Mouse (Mus musculus): ENCODE measurements at regions not wholly inside any gene's neighbourhood (a gene's known extent, or its start where the extent isn't known, plus 50 kb on each side); places are given as distances from the start of the nearest gene placed in this dataset.

- Histone ChIP-seq H3K27ac (ENCODE audit: low read depth) (no peak overlapping the region), H3K9ac (ENCODE audit: low read length) (no peak overlapping the region), H3K36me3 (ENCODE audit: control insufficient read depth, insufficient read depth, low read length) (no peaks in the 10 kb centered on the region), H3K27me3 (replicated peaks; ENCODE audit: control insufficient read depth, insufficient read depth, low read length) (no peaks in the 10 kb centered on the region), H3K4me1 (replicated peaks; ENCODE audit: control insufficient read depth, insufficient read depth, low read length) (no peaks in the 10 kb centered on the region), H3K4me2 (ENCODE audit: low read length) (no peak overlapping the region), H3K4me3 (ENCODE audit: low read depth, low read length) (no peak overlapping the region), H3K9me3 (ENCODE audit: control insufficient read depth, low read length) (no peaks in the 10 kb centered on the region)
- ATAC-seq (replicated peaks; ENCODE audit: low FRiP score, low TSS enrichment, low read depth) = no peak
- DNase-seq (ENCODE audit: low spot score) = no peak
- 74% methylated on average over 11 of the region's 11 CpGs for WGBS
Measured at GRCm38 (mm10) chr5:102373972-102374755, 107.0 kb upstream of the Arhgap24 start.

GRCm38 (mm10) chr5:102375339-102375738 lies 105.9 kb upstream of the Arhgap24 start:
- H3K36me3 ChIP-seq (ENCODE audit: control insufficient read depth, insufficient read depth, low read length) = no peaks in the 10 kb centered on the region
- 77% methylated on average over 2 of the region's 2 CpGs for WGBS
- DNase-seq (ENCODE audit: low spot score) (no peak), ATAC-seq (replicated peaks; ENCODE audit: low FRiP score, low TSS enrichment, low read depth) (no peak)
- H3K4me3 ChIP-seq (ENCODE audit: low read depth, low read length) = no peak overlapping the region
- H3K27ac ChIP-seq (ENCODE audit: low read depth) = no peak overlapping the region
- no peaks in the 10 kb centered on the region for H3K4me1 ChIP-seq (replicated peaks; ENCODE audit: control insufficient read depth, insufficient read depth, low read length)
- no peak overlapping the region for H3K4me2 ChIP-seq (ENCODE audit: low read length)
- no peak overlapping the region for H3K9ac ChIP-seq (ENCODE audit: low read length)
- H3K27me3 ChIP-seq (replicated peaks; ENCODE audit: control insufficient read depth, insufficient read depth, low read length) = no peaks in the 10 kb centered on the region
- no peaks in the 10 kb centered on the region for H3K9me3 ChIP-seq (ENCODE audit: control insufficient read depth, low read length)

GRCm38 (mm10) chr5:102393941-102394340 lies 87.2 kb upstream of the Arhgap24 start:
- H3K36me3 ChIP-seq (ENCODE audit: control insufficient read depth, insufficient read depth, low read length) = no peaks in the 10 kb centered on the region

GRCm38 (mm10) chr5:102395608-102396146 lies 85.5 kb upstream of the Arhgap24 start:
- 41% methylated on average over 11 of the region's 11 CpGs for WGBS
- no peak for DNase-seq (ENCODE audit: low spot score)
- no peak overlapping the region for H3K27ac ChIP-seq (ENCODE audit: low read depth)

More at GRCm38 (mm10) chr5:102393941-102394340, 87.2 kb upstream of the Arhgap24 start:
- no peak overlapping the region for H3K4me2 ChIP-seq (ENCODE audit: low read length)
- DNase-seq (ENCODE audit: low spot score) = no peak
- H3K9me3 ChIP-seq (ENCODE audit: control insufficient read depth, low read length) = no peaks in the 10 kb centered on the region
- no peak overlapping the region for H3K4me3 ChIP-seq (ENCODE audit: low read depth, low read length)
- 83% methylated on average over 3 of the region's 3 CpGs for WGBS
- no peak for ATAC-seq (replicated peaks; ENCODE audit: low FRiP score, low TSS enrichment, low read depth)
- no peaks in the 10 kb centered on the region for H3K4me1 ChIP-seq (replicated peaks; ENCODE audit: control insufficient read depth, insufficient read depth, low read length)
- no peak overlapping the region for H3K9ac ChIP-seq (ENCODE audit: low read length)
- no peak overlapping the region for H3K27ac ChIP-seq (ENCODE audit: low read depth)
- H3K27me3 ChIP-seq (replicated peaks; ENCODE audit: control insufficient read depth, insufficient read depth, low read length) = no peaks in the 10 kb centered on the region

GRCm38 (mm10) chr5:102399006-102399405 lies 82.2 kb upstream of the Arhgap24 start:
- no peak overlapping the region for H3K27ac ChIP-seq (ENCODE audit: low read depth)
- no peak for DNase-seq (ENCODE audit: low spot score)
- H3K4me2 ChIP-seq (ENCODE audit: low read length) = no peak overlapping the region
- H3K4me3 ChIP-seq (ENCODE audit: low read depth, low read length) = no peak overlapping the region
- H3K4me1 ChIP-seq (replicated peaks; ENCODE audit: control insufficient read depth, insufficient read depth, low read length) = no peaks in the 10 kb centered on the region
- no peak overlapping the region for H3K9ac ChIP-seq (ENCODE audit: low read length)
- ATAC-seq (replicated peaks; ENCODE audit: low FRiP score, low TSS enrichment, low read depth) = no peak
- WGBS = 81% methylated on average over 4 of the region's 4 CpGs
- no peaks in the 10 kb centered on the region for H3K9me3 ChIP-seq (ENCODE audit: control insufficient read depth, low read length)
- H3K27me3 ChIP-seq (replicated peaks; ENCODE audit: control insufficient read depth, insufficient read depth, low read length) = no peaks in the 10 kb centered on the region
- no peaks in the 10 kb centered on the region for H3K36me3 ChIP-seq (ENCODE audit: control insufficient read depth, insufficient read depth, low read length)

More at GRCm38 (mm10) chr5:102395608-102396146, 85.5 kb upstream of the Arhgap24 start:
- Histone ChIP-seq H3K9me3 (ENCODE audit: control insufficient read depth, low read length) (no peaks in the 10 kb centered on the region), H3K27me3 (replicated peaks; ENCODE audit: control insufficient read depth, insufficient read depth, low read length) (no peaks in the 10 kb centered on the region), H3K4me2 (ENCODE audit: low read length) (no peak overlapping the region), H3K4me1 (replicated peaks; ENCODE audit: control insufficient read depth, insufficient read depth, low read length) (no peaks in the 10 kb centered on the region), H3K36me3 (ENCODE audit: control insufficient read depth, insufficient read depth, low read length) (no peaks in the 10 kb centered on the region), H3K4me3 (ENCODE audit: low read depth, low read length) (no peak overlapping the region), H3K9ac (ENCODE audit: low read length) (no peak overlapping the region)
- no peak for ATAC-seq (replicated peaks; ENCODE audit: low FRiP score, low TSS enrichment, low read depth)

- Histone ChIP-seq H3K27ac (ENCODE audit: low read depth) (no peak overlapping the region), H3K9me3 (ENCODE audit: control insufficient read depth, low read length) (no peaks in the 10 kb centered on the region), H3K27me3 (replicated peaks; ENCODE audit: control insufficient read depth, insufficient read depth, low read length) (no peaks in the 10 kb centered on the region), H3K9ac (ENCODE audit: low read length) (no peak overlapping the region), H3K4me3 (ENCODE audit: low read depth, low read length) (no peak overlapping the region), H3K36me3 (ENCODE audit: control insufficient read depth, insufficient read depth, low read length) (no peaks in the 10 kb centered on the region), H3K4me1 (replicated peaks; ENCODE audit: control insufficient read depth, insufficient read depth, low read length) (no peaks in the 10 kb centered on the region), H3K4me2 (ENCODE audit: low read length) (no peak overlapping the region)
- DNase-seq (ENCODE audit: low spot score) (no peak), ATAC-seq (replicated peaks; ENCODE audit: low FRiP score, low TSS enrichment, low read depth) (no peak)
- WGBS = 65% methylated on average over 5 of the region's 5 CpGs
Measured at GRCm38 (mm10) chr5:102417642-102418041, 63.5 kb upstream of the Arhgap24 start.

GRCm38 (mm10) chr5:102419089-102419488 lies 62.1 kb upstream of the Arhgap24 start:
- no peak for ATAC-seq (replicated peaks; ENCODE audit: low FRiP score, low TSS enrichment, low read depth)
- H3K27me3 ChIP-seq (replicated peaks; ENCODE audit: control insufficient read depth, insufficient read depth, low read length) = no peaks in the 10 kb centered on the region

GRCm38 (mm10) chr5:102424636-102425242 lies 56.5 kb upstream of the Arhgap24 start:
- Histone ChIP-seq H3K36me3 (ENCODE audit: control insufficient read depth, insufficient read depth, low read length) (no peaks in the 10 kb centered on the region), H3K4me2 (ENCODE audit: low read length) (no peak overlapping the region), H3K4me3 (ENCODE audit: low read depth, low read length) (no peak overlapping the region), H3K27ac (ENCODE audit: low read depth) (no peak overlapping the region), H3K9me3 (ENCODE audit: control insufficient read depth, low read length) (no peaks in the 10 kb centered on the region), H3K9ac (ENCODE audit: low read length) (no peak overlapping the region), H3K27me3 (replicated peaks; ENCODE audit: control insufficient read depth, insufficient read depth, low read length) (no peaks in the 10 kb centered on the region), H3K4me1 (replicated peaks; ENCODE audit: control insufficient read depth, insufficient read depth, low read length) (no peaks in the 10 kb centered on the region)
- WGBS = 89% methylated on average over 16 of the region's 16 CpGs
- ATAC-seq (replicated peaks; ENCODE audit: low FRiP score, low TSS enrichment, low read depth) = no peak
- DNase-seq (ENCODE audit: low spot score) = no peak

More at GRCm38 (mm10) chr5:102419089-102419488, 62.1 kb upstream of the Arhgap24 start:
- no peak overlapping the region for H3K4me3 ChIP-seq (ENCODE audit: low read depth, low read length)
- H3K9me3 ChIP-seq (ENCODE audit: control insufficient read depth, low read length) = no peaks in the 10 kb centered on the region
- H3K27ac ChIP-seq (ENCODE audit: low read depth) = no peak overlapping the region
- no peaks in the 10 kb centered on the region for H3K36me3 ChIP-seq (ENCODE audit: control insufficient read depth, insufficient read depth, low read length)
- no peak overlapping the region for H3K4me2 ChIP-seq (ENCODE audit: low read length)
- WGBS = 31% methylated on average over 1 of the region's 1 CpGs
- H3K4me1 ChIP-seq (replicated peaks; ENCODE audit: control insufficient read depth, insufficient read depth, low read length) = no peaks in the 10 kb centered on the region
- no peak for DNase-seq (ENCODE audit: low spot score)
- H3K9ac ChIP-seq (ENCODE audit: low read length) = no peak overlapping the region

Measured in intestine, embryonic 14.5 days (tissue).